Mouse (Mus musculus) MEL (cell line): ENCODE measurements around the gene Gm20695.

ENCODE experiments used
- BHLHE40 ChIP-seq: IDR thresholded peaks from 2 replicates; pipeline ENCODE4 v1.6.1; 2012; ENCODE audit warnings: low read depth, mild to moderate bottlenecking, inconsistent platforms, low read length, improper control_type of control experiment, borderline replicate concordance
- CHD2 ChIP-seq: IDR thresholded peaks from 2 replicates; pipeline ENCODE4 v1.6.1; 2011; ENCODE audit warnings: low read length, improper control_type of control experiment
- CTCF ChIP-seq, 3 experiments: IDR thresholded peaks in 2 of 3; conservative IDR thresholded peaks in 1 of 3; 2 replicates each; pipeline ENCODE4 v1.5.1; 2011 to 2012; ENCODE audit warnings: low read length in 3 of 3, low read depth in 2 of 3, mild to moderate bottlenecking in 2 of 3, improper control_type of control experiment in 1 of 3, inconsistent platforms in 1 of 3, mixed read lengths in 1 of 3, moderate library complexity in 1 of 3; ENCODE audit not compliant: control insufficient read depth in 1 of 3, insufficient read depth in 1 of 3, poor library complexity in 1 of 3, severe bottlenecking in 1 of 3
- HCFC1 ChIP-seq: IDR thresholded peaks from 2 replicates; pipeline ENCODE4 v1.6.1; 2012; ENCODE audit warnings: low read depth, mild to moderate bottlenecking, inconsistent platforms, low read length, improper control_type of control experiment, moderate library complexity
- JUND ChIP-seq: IDR thresholded peaks from 2 replicates; pipeline ENCODE4 v1.6.1; 2011; ENCODE audit warnings: low read depth, mild to moderate bottlenecking, improper control_type of control experiment, low read length
- KAT2A ChIP-seq: conservative IDR thresholded peaks from 2 replicates; pipeline ENCODE4 v1.6.1; 2012; ENCODE audit warnings: low read depth, low read length, improper control_type of control experiment, inconsistent platforms
- MAFK ChIP-seq: IDR thresholded peaks from 2 replicates; pipeline ENCODE4 v1.6.1; 2011; ENCODE audit warnings: low read depth, mild to moderate bottlenecking, low read length, improper control_type of control experiment, borderline replicate concordance
- MXI1 ChIP-seq: IDR thresholded peaks from 2 replicates; pipeline ENCODE4 v1.6.1; 2011; ENCODE audit warnings: mild to moderate bottlenecking, low read depth, low read length, improper control_type of control experiment
- POLR2A ChIP-seq, 2 experiments: IDR thresholded peaks; 2 replicates each; pipeline ENCODE4 v1.6.1; 2011 to 2012; ENCODE audit warnings: low read length in 2 of 2, mild to moderate bottlenecking in 2 of 2, control low read depth in 1 of 2, improper control_type of control experiment in 1 of 2, low read depth in 1 of 2, moderate library complexity in 1 of 2; ENCODE audit not compliant: control insufficient read depth in 1 of 2, insufficient read depth in 1 of 2, poor library complexity in 1 of 2
- RAD21 ChIP-seq: IDR thresholded peaks from 2 replicates; pipeline ENCODE4 v1.6.1; 2011; ENCODE audit warnings: mild to moderate bottlenecking, low read depth, low read length, improper control_type of control experiment

DNA sequence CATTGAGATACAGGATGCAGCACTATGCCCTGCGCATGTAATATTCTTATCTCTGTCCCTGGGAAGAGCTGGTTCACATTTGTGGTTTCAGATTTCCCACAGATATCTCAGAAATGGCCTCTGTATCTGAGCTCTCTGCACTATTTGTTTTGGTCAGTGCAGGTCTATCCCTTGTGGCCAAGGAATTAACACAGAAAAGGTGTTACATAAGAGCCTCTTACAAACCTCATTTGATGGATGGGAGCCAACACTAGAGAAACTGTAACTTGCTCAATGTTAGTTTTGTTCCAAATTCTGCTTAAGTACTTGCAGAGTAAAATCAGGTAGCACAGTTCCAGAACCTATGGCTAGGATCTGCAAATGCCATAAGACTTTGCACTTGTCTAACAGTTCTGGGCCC lies 49.6 kb downstream of the Gm20695 start:
- no peak for TF ChIP-seq CTCF (IDR thresholded peaks at IDR 0.05 in 2 of 3, conservative IDR thresholded peaks at IDR 0.05 in 1 of 3; ENCODE audit: control insufficient read depth in 1 of 3, insufficient read depth in 1 of 3, low read depth in 2 of 3, low read length in 3 of 3, poor library complexity in 1 of 3, severe bottlenecking in 1 of 3)
- TF ChIP-seq MAFK = no peak
- TF ChIP-seq POLR2A (IDR thresholded peaks at IDR 0.05; ENCODE audit: control insufficient read depth in 1 of 2, insufficient read depth in 1 of 2, low read depth in 1 of 2, low read length in 2 of 2, poor library complexity in 1 of 2) = no peak
- no peak for TF ChIP-seq RAD21
- no peak for TF ChIP-seq JUND
- no peak for TF ChIP-seq BHLHE40
- TF ChIP-seq KAT2A = no peak
- no peak for TF ChIP-seq MXI1
- TF ChIP-seq HCFC1 = no peak
- no peak for TF ChIP-seq CHD2
